Mouse (Mus musculus) adrenal gland, adult (tissue): Measurements from ENCODE around the gene Wt1.

Experiments
- DNase-seq, 2 experiments: peaks; one replicate each; pipeline ENCODE4 v3.0.0; 2022 to 2023; ENCODE audit warnings: low spot score in 1 of 2; ENCODE audit not compliant: inconsistent age in 2 of 2

Wt1 gene

GRCm38 (mm10) chr2:105125641-105126040, 688 bp upstream of the Wt1 start:
- DNase-seq, result no peak

- DNase-seq, result peak in 1 of 2 experiments; percentile 36
Measured at GRCm38 (mm10) chr2:105126691-105127530, 582 bp downstream of the Wt1 start.

- peak in 1 of 2 experiments; percentile 34 for DNase-seq
Measured at GRCm38 (mm10) chr2:105127531-105128480, 1.5 kb downstream of the Wt1 start.

GRCm38 (mm10) chr2:105128564-105128963, 2.2 kb downstream of the Wt1 start:
- no peak for DNase-seq

- no peak for DNase-seq
Measured at GRCm38 (mm10) chr2:105130351-105131060, 4.2 kb downstream of the Wt1 start.

GRCm38 (mm10) chr2:105131061-105131810, 4.9 kb downstream of the Wt1 start:
- no peak for DNase-seq

GRCm38 (mm10) chr2:105131811-105132100, 5.4 kb downstream of the Wt1 start:
- no peak for DNase-seq

GRCm38 (mm10) chr2:105132300-105132699, 6.0 kb downstream of the Wt1 start:
- DNase-seq, result peak in 1 of 2 experiments; percentile 24

GRCm38 (mm10) chr2:105132933-105133795, 6.8 kb downstream of the Wt1 start:
- no peak for DNase-seq

- DNase-seq, result no peak
Measured at GRCm38 (mm10) chr2:105134296-105134695, 8.0 kb downstream of the Wt1 start.

- DNase-seq, result no peak
Measured at GRCm38 (mm10) chr2:105139471-105139870, 13.1 kb downstream of the Wt1 start.

GRCm38 (mm10) chr2:105141371-105141770, 15.0 kb downstream of the Wt1 start:
- DNase-seq, result no peak

GRCm38 (mm10) chr2:105143731-105144130, 17.4 kb downstream of the Wt1 start:
- no peak for DNase-seq

- no peak for DNase-seq
Measured at GRCm38 (mm10) chr2:105151544-105151943, 25.2 kb downstream of the Wt1 start.

- no peak for DNase-seq
Measured at GRCm38 (mm10) chr2:105153046-105153445, 26.7 kb downstream of the Wt1 start.

- no peak for DNase-seq
Measured at GRCm38 (mm10) chr2:105160949-105161348, 34.6 kb downstream of the Wt1 start.

GRCm38 (mm10) chr2:105162763-105163162, 36.4 kb downstream of the Wt1 start:
- DNase-seq, result no peak

- no peak for DNase-seq
Measured at GRCm38 (mm10) chr2:105168137-105168536, 41.8 kb downstream of the Wt1 start.

GRCm38 (mm10) chr2:105174254-105174653, 47.9 kb downstream of the Wt1 start:
- DNase-seq, result no peak

- no peak for DNase-seq
Measured at GRCm38 (mm10) chr2:105178871-105179270, 52.5 kb downstream of the Wt1 start.
